Mouse (Mus musculus): ENCODE results near the gene Serpina16.
"Not testable (repeated sequence)": the region's sequence is repeated elsewhere in the genome, so short reads cannot be mapped to it uniquely, and the experiment has no call there.

Gene Serpina16

GRCm38 (mm10) chr12:103676039-103676438 lies at the start of gene Serpina16:
TSS of gene Serpina16 (minus strand) at chr12:103676139.
- DNase-seq (ENCODE audit: low read depth in 1 of 2, low spot score in 2 of 2): no peak

- DNase-seq (ENCODE audit: low read depth in 1 of 2, low spot score in 2 of 2): no peak
Observed at GRCm38 (mm10) chr12:103711537-103711936, 35.6 kb upstream of the Serpina16 start.

- DNase-seq (ENCODE audit: low read depth in 1 of 2, low spot score in 2 of 2): no peak
Observed at GRCm38 (mm10) chr12:103710405-103710804, 34.5 kb upstream of the Serpina16 start.

GRCm38 (mm10) chr12:103706113-103706512 lies 30.2 kb upstream of the Serpina16 start:
- DNase-seq (ENCODE audit: low read depth in 1 of 2, low spot score in 2 of 2): no peak

- DNase-seq (ENCODE audit: low read depth in 1 of 2, low spot score in 2 of 2): no peak
Observed at GRCm38 (mm10) chr12:103705547-103705946, 29.6 kb upstream of the Serpina16 start.

GRCm38 (mm10) chr12:103700144-103700750 lies 24.3 kb upstream of the Serpina16 start:
- no peak for DNase-seq (ENCODE audit: low read depth in 1 of 2, low spot score in 2 of 2)

GRCm38 (mm10) chr12:103695429-103695828 lies 19.5 kb upstream of the Serpina16 start, which contains the start of gene Serpina1f:
TSS of gene Serpina1f (minus strand) at chr12:103695529.
- DNase-seq (ENCODE audit: low read depth in 1 of 2, low spot score in 2 of 2): no peak

- DNase-seq (ENCODE audit: low read depth in 1 of 2, low spot score in 2 of 2): no peak
Observed at GRCm38 (mm10) chr12:103688221-103688814, 12.4 kb upstream of the Serpina16 start.

GRCm38 (mm10) chr12:103687021-103687420 lies 11.1 kb upstream of the Serpina16 start:
- DNase-seq (ENCODE audit: low read depth in 1 of 2, low spot score in 2 of 2): no peak

- no peak for DNase-seq (ENCODE audit: low read depth in 1 of 2, low spot score in 2 of 2)
Observed at GRCm38 (mm10) chr12:103686050-103686449, 10.1 kb upstream of the Serpina16 start.

- no peak for DNase-seq (ENCODE audit: low read depth in 1 of 2, low spot score in 2 of 2)
Observed at GRCm38 (mm10) chr12:103685386-103685785, 9.4 kb upstream of the Serpina16 start.

GRCm38 (mm10) chr12:103683775-103684174 lies 7.8 kb upstream of the Serpina16 start:
- DNase-seq (ENCODE audit: low read depth in 1 of 2, low spot score in 2 of 2): no peak

- no peak for DNase-seq (ENCODE audit: low read depth in 1 of 2, low spot score in 2 of 2)
Observed at GRCm38 (mm10) chr12:103681739-103682138, 5.8 kb upstream of the Serpina16 start.

- no peak for DNase-seq (ENCODE audit: low read depth in 1 of 2, low spot score in 2 of 2)
Observed at GRCm38 (mm10) chr12:103681169-103681568, 5.2 kb upstream of the Serpina16 start.

GRCm38 (mm10) chr12:103679853-103680252 lies 3.9 kb upstream of the Serpina16 start:
- not testable (repeated sequence) for DNase-seq (ENCODE audit: low read depth in 1 of 2, low spot score in 2 of 2)

GRCm38 (mm10) chr12:103673179-103673578 lies 2.8 kb downstream of the Serpina16 start:
- no peak for DNase-seq (ENCODE audit: low read depth in 1 of 2, low spot score in 2 of 2)

GRCm38 (mm10) chr12:103671483-103671882 lies 4.5 kb downstream of the Serpina16 start:
- no peak for DNase-seq (ENCODE audit: low read depth in 1 of 2, low spot score in 2 of 2)

- no peak for DNase-seq (ENCODE audit: low read depth in 1 of 2, low spot score in 2 of 2)
Observed at GRCm38 (mm10) chr12:103670964-103671363, 5.0 kb downstream of the Serpina16 start.

- no peak for DNase-seq (ENCODE audit: low read depth in 1 of 2, low spot score in 2 of 2)
Observed at GRCm38 (mm10) chr12:103670344-103670743, 5.6 kb downstream of the Serpina16 start.

GRCm38 (mm10) chr12:103665286-103665685 lies 10.7 kb downstream of the Serpina16 start:
- DNase-seq (ENCODE audit: low read depth in 1 of 2, low spot score in 2 of 2): no peak

GRCm38 (mm10) chr12:103662053-103662452 lies 13.9 kb downstream of the Serpina16 start:
- not testable (repeated sequence) for DNase-seq (ENCODE audit: low read depth in 1 of 2, low spot score in 2 of 2)

- no peak for DNase-seq (ENCODE audit: low read depth in 1 of 2, low spot score in 2 of 2)
Observed at GRCm38 (mm10) chr12:103660076-103660475, 15.9 kb downstream of the Serpina16 start.

- no peak for DNase-seq (ENCODE audit: low read depth in 1 of 2, low spot score in 2 of 2)
Observed at GRCm38 (mm10) chr12:103659171-103659570, 16.8 kb downstream of the Serpina16 start.

Data from monocyte, adult 2 months (primary cell).